Mouse (Mus musculus) liver, embryonic 13.5 days (tissue): ENCODE results near the gene Amz2. TPM values are rescaled to one million over a fixed set of nuclear protein-coding genes. Genes with fewer than 3 reads are reported as not detected.
A peak's percentile ranks its signal among the peaks of the same experiment; 100 is the strongest.

Experiments used
- ATAC-seq: fragments of 200-750 bp; cut with Nextera tagmentation; 2 replicates; pipeline ENCODE4 v1.8.0; 2017; ENCODE audit warnings: low read depth, mild to moderate bottlenecking, moderate number of reproducible peaks, moderate library complexity
- DNase-seq: peaks from one replicate; pipeline ENCODE4 v3.0.0; 2022
- H3K27ac ChIP-seq: fragments of 300-500 bp; sonication (generic); 2 replicates; pipeline ENCODE4 v1.5.1; 2015; ENCODE audit warnings: moderate library complexity, mild to moderate bottlenecking, inconsistent platforms
- H3K27me3 ChIP-seq: fragments of 300-500 bp; sonication (generic); 2 replicates; pipeline ENCODE4 v1.6.1; 2015; ENCODE audit warnings: mild to moderate bottlenecking, inconsistent platforms
- H3K36me3 ChIP-seq: fragments of 300-500 bp; sonication (generic); 2 replicates; pipeline ENCODE4 v1.6.1; 2015; ENCODE audit warnings: mild to moderate bottlenecking, inconsistent platforms
- H3K4me1 ChIP-seq: fragments of 300-500 bp; sonication (generic); replicated peaks from 2 replicates; pipeline ENCODE4 v1.6.1; 2015; ENCODE audit warnings: inconsistent platforms
- H3K4me2 ChIP-seq: fragments of 300-500 bp; sonication (generic); 2 replicates; pipeline ENCODE4 v1.6.1; 2015; ENCODE audit warnings: inconsistent platforms, mild to moderate bottlenecking, moderate library complexity
- H3K4me3 ChIP-seq: fragments of 300-500 bp; sonication (generic); replicated peaks from 2 replicates; pipeline ENCODE4 v1.5.1; 2015; ENCODE audit warnings: mild to moderate bottlenecking, inconsistent platforms
- H3K9ac ChIP-seq: fragments of 300-500 bp; sonication (generic); 2 replicates; pipeline ENCODE4 v1.6.1; 2015; ENCODE audit warnings: mild to moderate bottlenecking, inconsistent platforms
- H3K9me3 ChIP-seq: fragments of 300-500 bp; sonication (generic); replicated peaks from 2 replicates; pipeline ENCODE4 v1.6.1; 2016; ENCODE audit warnings: inconsistent platforms
- WGBS: fragments of 180-500 bp; shearing (Covaris S2); methylation state at CpG from one replicate; pipeline ENCODE4 v1.1.7; 2015; ENCODE audit not compliant: insufficient replicate concordance; 5-methylcytosine and 5-hydroxymethylcytosine counted together
- polyA plus RNA-seq: library from polyadenylated mRNA; unstranded; fragments of >200 nt; fragmentation: Nextera tagmentation; extraction: Ambion mirVana; gene quantifications from 2 replicates; pipeline ENCODE4 v1.2.1, GENCODE M21; 2015

Amz2 gene
- 14.6 and 18.4 TPM in 2 replicates for polyA plus RNA-seq

DNA sequence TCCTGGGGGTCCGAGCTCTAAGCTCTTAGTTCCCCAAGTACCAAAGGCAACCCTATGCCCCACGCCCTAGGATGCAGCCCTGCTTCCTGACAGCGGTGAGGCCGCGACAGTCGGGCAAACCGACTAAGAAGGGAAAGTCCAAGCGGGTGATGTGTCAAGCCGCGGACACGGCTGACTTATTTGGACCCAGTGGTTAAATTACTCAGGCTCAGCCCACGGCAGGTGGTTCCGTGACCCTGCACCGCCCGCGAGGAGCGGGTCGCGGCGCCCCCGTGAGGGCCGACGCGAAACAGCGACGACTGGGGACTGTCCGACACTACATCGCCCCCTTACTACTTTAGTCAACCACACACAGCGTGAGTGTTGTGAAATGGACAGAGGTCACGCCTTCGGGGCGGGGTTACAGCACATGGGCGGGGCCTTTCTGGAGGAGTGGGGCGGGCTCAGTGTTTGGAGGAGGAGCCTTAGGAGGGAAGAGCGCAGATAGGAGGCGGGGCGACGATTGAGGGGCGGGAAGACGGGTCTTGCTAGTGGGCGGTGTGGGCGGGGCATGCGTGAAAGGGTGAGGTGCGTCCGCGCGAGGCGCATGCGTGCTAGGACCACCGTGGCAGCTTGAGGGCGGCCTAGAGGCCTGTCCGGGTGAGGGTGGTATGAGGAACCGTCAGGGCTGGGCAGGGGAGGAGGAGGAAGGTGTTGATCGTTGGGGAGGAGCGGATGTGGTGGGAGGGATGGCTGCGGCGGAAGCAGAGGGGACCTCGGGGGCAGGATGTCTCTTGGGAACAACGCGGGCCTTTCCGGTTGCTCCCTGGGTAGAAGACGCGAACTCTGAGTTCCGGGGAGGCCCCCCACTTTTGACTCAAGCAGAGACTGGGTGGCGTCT is at the start of gene Amz2:
Gene Amz2 (plus strand): TSS at position 555 of the 880 bp plus-strand sequence.
- DNase-seq = peak; percentile 99
- no peaks in the 10 kb centered on the region for H3K27me3 ChIP-seq
- H3K9me3 ChIP-seq = peaks cover 4% of the 10 kb centered on the region; the same call in 1 of the 2 replicates
- H3K36me3 ChIP-seq = peaks cover 25% of the 10 kb centered on the region
- under 1% methylated on average over 65 of the region's 65 CpGs for WGBS
- ATAC-seq = peak; percentile 94
- peak within 1 kb of the TSS; percentile 90 for H3K27ac ChIP-seq
- peak within 1 kb of the TSS; percentile 91 for H3K4me2 ChIP-seq
- peak within 1 kb of the TSS; percentile 80 for H3K9ac ChIP-seq
- peaks cover 39% of the 10 kb centered on the region for H3K4me1 ChIP-seq
- peak within 1 kb of the TSS; percentile 79 for H3K4me3 ChIP-seq

DNA sequence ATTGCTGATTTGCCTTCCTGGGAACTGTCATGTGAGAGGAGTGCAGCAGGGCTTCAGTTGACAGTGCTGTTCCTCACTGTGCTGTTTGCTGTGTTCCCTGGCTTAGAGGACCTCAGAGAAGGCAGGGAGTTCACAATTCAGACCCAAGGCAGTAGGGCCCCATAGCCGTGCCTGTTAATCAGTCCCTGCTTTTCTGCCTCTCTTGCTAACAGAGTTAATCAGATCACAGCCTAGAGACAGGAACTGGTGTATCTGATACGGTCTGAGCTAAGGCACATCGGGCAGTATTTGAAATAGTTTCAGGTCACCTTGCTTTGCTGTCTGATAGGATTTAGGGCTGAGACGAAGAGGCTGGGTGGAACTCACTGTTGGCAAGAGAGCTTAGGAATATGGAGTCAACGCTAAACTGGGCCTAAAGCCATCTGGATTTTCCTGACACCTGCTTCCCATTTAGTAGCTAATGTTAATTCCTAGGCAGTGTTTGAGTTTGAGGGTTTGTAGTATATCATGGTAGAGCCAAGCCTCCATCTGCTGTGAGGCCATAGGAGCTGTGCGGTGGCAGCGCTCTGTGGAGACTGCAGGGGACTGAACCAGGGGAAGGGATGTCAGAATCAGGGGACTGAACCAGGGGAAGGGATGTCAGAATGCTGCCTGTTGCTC is 49.1 kb upstream of the Amz2 start:
- peaks cover 72% of the 10 kb centered on the region for H3K4me1 ChIP-seq
- H3K27ac ChIP-seq = peak overlapping the region; percentile 60
- peak overlapping the region; percentile 50 for H3K4me2 ChIP-seq
- H3K27me3 ChIP-seq = no peaks in the 10 kb centered on the region
- peak overlapping the region; percentile 58 for H3K9ac ChIP-seq
- peaks cover 15% of the 10 kb centered on the region for H3K36me3 ChIP-seq
- H3K9me3 ChIP-seq = no peaks in the 10 kb centered on the region
- no peak overlapping the region for H3K4me3 ChIP-seq
- DNase-seq (peak; percentile 40), ATAC-seq (peak; percentile 90)
- 34% methylated on average over 7 of the region's 7 CpGs for WGBS

DNA sequence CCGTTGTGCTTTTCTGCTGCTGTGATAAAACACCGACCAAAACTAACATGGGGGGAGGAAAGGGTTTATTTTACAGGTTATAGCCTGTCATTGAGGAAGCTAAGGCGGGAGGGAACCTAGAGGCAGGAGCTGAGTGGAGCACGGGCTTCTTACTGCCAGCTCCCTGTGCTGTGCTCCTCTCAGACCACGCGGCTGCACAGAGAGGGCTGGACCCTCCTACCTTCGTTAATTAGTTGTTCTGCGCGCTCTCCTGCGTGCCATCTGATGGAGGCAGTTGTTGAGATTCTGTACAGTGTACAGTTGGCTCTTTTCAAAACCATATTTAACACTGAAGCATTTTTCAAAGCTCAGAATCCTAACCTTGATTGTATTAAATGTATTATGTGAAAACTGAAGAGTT is 48.3 kb upstream of the Amz2 start:
- ATAC-seq = no peak
- WGBS = 44% methylated on average over 10 of the region's 10 CpGs
- Histone ChIP-seq H3K36me3 (peaks cover 11% of the 10 kb centered on the region), H3K27me3 (no peaks in the 10 kb centered on the region), H3K27ac (no peak overlapping the region; the same call in 1 of the 2 replicates), H3K4me3 (no peak overlapping the region), H3K9me3 (no peaks in the 10 kb centered on the region), H3K9ac (no peak overlapping the region), H3K4me1 (peaks cover 72% of the 10 kb centered on the region), H3K4me2 (0 out of 2 replicates have a peak overlapping the region, but pooled peaks have one; percentile 50)
- DNase-seq = no peak

DNA sequence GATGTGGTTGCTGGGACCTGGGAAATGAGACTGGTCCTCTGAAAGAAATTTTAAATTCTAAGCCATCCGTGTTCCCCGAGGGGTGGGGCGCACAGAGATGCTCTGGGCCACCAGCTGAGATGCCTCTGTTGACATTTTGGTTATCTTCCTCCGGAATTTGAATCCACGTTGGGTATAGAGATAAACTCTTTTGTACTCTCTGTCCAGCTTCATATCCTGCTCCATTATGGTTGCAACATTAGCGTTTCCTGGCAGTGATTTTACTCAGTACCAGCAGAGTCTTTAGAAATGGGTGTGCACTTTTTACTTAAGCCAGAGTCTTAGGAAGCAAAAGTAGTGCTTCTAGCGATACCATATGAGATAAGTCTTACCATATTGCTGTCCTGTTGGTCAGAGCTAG is 47.7 kb upstream of the Amz2 start:
- H3K9ac ChIP-seq = no peak overlapping the region
- no peaks in the 10 kb centered on the region for H3K9me3 ChIP-seq
- H3K27ac ChIP-seq = no peak overlapping the region
- ATAC-seq (no peak), DNase-seq (no peak)
- peaks cover 11% of the 10 kb centered on the region for H3K36me3 ChIP-seq
- no peak overlapping the region for H3K4me3 ChIP-seq
- 49% methylated on average over 7 of the region's 7 CpGs for WGBS
- H3K27me3 ChIP-seq = no peaks in the 10 kb centered on the region
- no peak overlapping the region for H3K4me2 ChIP-seq
- H3K4me1 ChIP-seq = peaks cover 75% of the 10 kb centered on the region

DNA sequence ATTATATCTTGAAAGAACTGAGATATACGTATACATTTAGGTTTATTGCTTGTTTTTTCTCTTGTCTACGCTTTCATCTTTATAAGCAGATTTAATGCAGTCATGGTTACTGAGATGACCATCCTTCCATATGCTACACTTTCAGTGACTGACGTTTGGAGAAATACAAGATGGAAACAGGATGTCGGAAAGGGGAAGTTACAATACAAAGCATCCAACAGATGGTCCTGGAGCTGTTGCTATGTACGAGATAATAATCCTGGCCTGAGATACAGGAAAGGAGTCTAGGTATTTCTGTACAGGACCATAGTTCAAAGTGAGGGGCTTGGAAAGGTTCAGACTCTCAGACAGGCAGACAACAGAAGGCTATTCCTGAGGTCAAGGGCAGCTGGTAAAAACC is 45.1 kb upstream of the Amz2 start:
- Histone ChIP-seq H3K27ac (no peak overlapping the region), H3K36me3 (no peaks in the 10 kb centered on the region), H3K9me3 (no peaks in the 10 kb centered on the region), H3K4me2 (no peak overlapping the region), H3K4me1 (peaks cover 66% of the 10 kb centered on the region), H3K9ac (no peak overlapping the region), H3K4me3 (no peak overlapping the region), H3K27me3 (no peaks in the 10 kb centered on the region)
- DNase-seq (no peak), ATAC-seq (no peak)
- WGBS = 50% methylated on average over 5 of the region's 5 CpGs

DNA sequence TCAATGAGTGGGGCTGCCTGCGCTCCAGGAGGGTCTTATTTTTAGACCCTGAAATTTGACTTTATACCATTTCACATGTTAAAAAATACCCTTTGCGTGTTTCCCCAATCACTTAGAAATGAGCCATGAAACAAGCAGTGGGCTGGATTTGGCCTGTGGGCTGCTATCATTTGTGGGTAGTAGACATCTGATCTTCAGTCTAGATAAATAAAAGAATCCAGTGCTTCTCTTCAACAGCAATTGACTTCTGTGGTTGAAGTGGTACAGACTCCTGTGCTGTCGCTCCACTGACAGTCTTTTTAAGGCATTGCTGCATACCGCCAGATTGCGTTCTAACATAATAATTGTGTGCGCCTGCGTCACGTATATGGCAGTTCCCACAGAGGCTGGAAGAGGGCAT is 40.5 kb upstream of the Amz2 start:
- no peak overlapping the region for H3K9ac ChIP-seq
- no peak for ATAC-seq
- no peak overlapping the region for H3K27ac ChIP-seq
- DNase-seq = no peak
- WGBS = 85% methylated on average over 8 of the region's 8 CpGs
- H3K4me3 ChIP-seq = no peak overlapping the region
- H3K4me2 ChIP-seq = no peak overlapping the region
- no peaks in the 10 kb centered on the region for H3K9me3 ChIP-seq
- H3K36me3 ChIP-seq = 0 out of 2 replicates have a peak, but pooled peaks cover 2% of the 10 kb centered on the region
- H3K4me1 ChIP-seq = peaks cover 49% of the 10 kb centered on the region
- H3K27me3 ChIP-seq = no peaks in the 10 kb centered on the region

DNA sequence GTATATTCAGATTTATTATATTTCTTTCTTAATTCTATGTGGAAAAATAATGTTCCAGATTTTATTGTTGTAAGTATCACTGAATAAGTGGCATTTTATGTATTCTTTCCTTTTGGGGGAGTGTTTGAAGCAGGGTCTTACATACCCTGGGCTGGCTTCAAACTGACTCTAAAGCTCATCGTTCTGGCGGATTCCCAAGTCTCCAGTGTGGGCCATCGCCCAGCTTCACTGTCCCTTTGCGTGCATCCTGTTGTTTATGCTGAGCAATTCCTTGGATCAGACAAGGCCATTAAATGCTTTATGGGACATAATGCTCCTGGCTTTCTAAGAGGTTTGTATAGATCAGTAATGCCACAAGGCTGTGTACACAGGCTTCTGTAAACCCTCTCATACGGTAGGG is 36.7 kb upstream of the Amz2 start:
- Histone ChIP-seq H3K4me1 (peaks cover 48% of the 10 kb centered on the region), H3K4me3 (no peak overlapping the region), H3K27ac (no peak overlapping the region), H3K4me2 (no peak overlapping the region), H3K36me3 (peaks cover 19% of the 10 kb centered on the region), H3K9ac (no peak overlapping the region), H3K27me3 (no peaks in the 10 kb centered on the region), H3K9me3 (no peaks in the 10 kb centered on the region)
- 88% methylated on average over 5 of the region's 5 CpGs for WGBS
- no peak for ATAC-seq
- DNase-seq = no peak

DNA sequence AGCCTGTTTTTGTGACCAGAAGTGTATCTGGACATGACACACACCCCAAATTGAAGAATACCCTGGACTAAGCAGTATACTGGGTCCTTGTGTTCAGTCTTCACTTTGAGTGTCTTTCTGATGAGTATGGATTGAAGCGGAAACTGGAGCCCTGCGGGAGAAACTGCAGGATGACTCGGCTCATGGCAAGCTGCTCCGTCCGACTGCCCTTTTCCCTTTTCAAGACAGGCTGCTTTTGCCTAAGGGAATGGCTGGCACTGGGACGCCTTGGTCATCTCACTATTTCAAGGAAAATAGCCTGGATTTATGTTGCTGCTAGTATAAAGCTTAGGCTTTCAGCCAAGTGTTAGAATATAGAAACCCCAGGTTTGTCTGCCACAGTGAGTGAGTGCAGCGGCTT is 34.5 kb upstream of the Amz2 start:
- DNase-seq (no peak), ATAC-seq (no peak)
- Histone ChIP-seq H3K36me3 (peaks cover 26% of the 10 kb centered on the region), H3K4me2 (no peak overlapping the region), H3K4me1 (peaks cover 37% of the 10 kb centered on the region), H3K27ac (no peak overlapping the region), H3K4me3 (no peak overlapping the region), H3K27me3 (no peaks in the 10 kb centered on the region), H3K9ac (no peak overlapping the region), H3K9me3 (no peaks in the 10 kb centered on the region)
- WGBS = 90% methylated on average over 7 of the region's 7 CpGs

DNA sequence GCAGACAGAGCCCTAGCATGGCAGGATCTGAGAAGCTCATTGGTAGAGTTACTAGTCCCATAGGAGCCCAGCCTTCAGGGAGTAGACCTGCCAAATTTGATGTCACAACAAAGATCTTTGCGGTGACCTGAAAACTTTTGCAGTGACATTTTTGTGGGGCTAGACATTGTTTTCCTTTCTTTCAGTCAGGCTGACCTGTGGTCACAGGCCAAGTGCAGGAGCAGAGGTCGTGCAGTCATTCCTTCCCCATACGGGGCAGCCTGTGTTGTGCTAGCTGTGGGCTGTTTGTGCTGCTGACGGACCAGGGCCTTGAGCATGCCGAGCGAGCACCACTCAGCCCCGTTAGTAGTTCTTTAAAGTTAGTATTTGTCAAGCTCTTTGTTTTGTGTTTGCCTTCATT is 34.0 kb upstream of the Amz2 start:
- no peak overlapping the region for H3K9ac ChIP-seq
- no peak overlapping the region for H3K4me2 ChIP-seq
- H3K27ac ChIP-seq = 0 out of 2 replicates have a peak overlapping the region, but pooled peaks have one; percentile 8
- peaks cover 35% of the 10 kb centered on the region for H3K4me1 ChIP-seq
- no peak overlapping the region for H3K4me3 ChIP-seq
- H3K27me3 ChIP-seq = no peaks in the 10 kb centered on the region
- H3K9me3 ChIP-seq = no peaks in the 10 kb centered on the region
- no peak for ATAC-seq
- 65% methylated on average over 7 of the region's 7 CpGs for whole genome bisulfite sequencing
- H3K36me3 ChIP-seq = peaks cover 31% of the 10 kb centered on the region
- no peak for DNase-seq

DNA sequence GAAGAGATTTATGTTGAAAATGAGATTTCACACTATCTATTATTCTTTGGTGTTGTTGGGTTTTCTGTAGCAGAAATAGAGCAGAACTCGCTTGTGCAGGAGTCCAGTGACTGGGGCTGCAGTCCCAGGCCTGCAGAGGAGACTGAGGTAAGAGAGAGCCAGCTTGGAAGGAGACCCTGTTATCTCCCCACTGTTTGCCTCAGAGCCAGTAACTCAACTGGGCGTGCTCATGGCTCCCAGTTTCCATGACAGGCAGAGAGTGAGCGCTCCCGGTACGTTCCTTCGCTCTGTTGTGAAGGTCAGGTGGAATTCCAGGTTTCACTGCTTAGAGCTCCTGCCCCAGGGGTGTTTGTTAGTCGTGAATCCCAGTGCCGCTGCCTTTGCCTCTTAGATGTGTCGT is 33.1 kb upstream of the Amz2 start:
- no peak overlapping the region for H3K4me3 ChIP-seq
- DNase-seq = no peak
- no peaks in the 10 kb centered on the region for H3K9me3 ChIP-seq
- no peaks in the 10 kb centered on the region for H3K27me3 ChIP-seq
- peaks cover 38% of the 10 kb centered on the region for H3K36me3 ChIP-seq
- no peak for ATAC-seq
- WGBS = 87% methylated on average over 9 of the region's 9 CpGs
- H3K27ac ChIP-seq = no peak overlapping the region
- no peak overlapping the region for H3K9ac ChIP-seq
- peaks cover 27% of the 10 kb centered on the region for H3K4me1 ChIP-seq
- H3K4me2 ChIP-seq = no peak overlapping the region

DNA sequence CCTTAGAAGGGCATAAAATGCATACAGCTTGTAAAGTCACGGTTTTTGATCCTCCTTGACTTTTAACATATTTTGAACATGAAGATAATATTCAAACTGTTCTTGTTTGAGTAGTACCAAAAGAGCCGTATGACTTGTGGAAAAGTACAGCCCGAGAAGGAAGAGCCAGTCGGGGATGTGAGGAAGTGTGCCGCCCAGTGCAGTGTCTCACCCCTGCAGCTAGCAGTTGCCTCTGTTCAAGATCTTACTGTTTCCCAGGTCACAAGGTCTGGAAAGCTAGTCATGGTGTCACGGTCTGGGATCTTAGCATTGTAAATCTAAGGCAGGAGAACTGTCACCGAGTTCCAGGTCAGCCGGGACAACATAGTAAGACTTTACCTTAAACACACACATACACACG is 31.0 kb upstream of the Amz2 start:
- H3K36me3 ChIP-seq = peaks cover 45% of the 10 kb centered on the region
- no peaks in the 10 kb centered on the region for H3K9me3 ChIP-seq
- no peak for DNase-seq
- H3K27ac ChIP-seq = no peak overlapping the region
- H3K27me3 ChIP-seq = no peaks in the 10 kb centered on the region
- no peak for ATAC-seq
- H3K4me3 ChIP-seq = no peak overlapping the region
- WGBS = 81% methylated on average over 9 of the region's 9 CpGs
- H3K9ac ChIP-seq = no peak overlapping the region
- H3K4me2 ChIP-seq = no peak overlapping the region
- peaks cover 16% of the 10 kb centered on the region; the same call in 1 of the 2 replicates for H3K4me1 ChIP-seq
